Mouse (Mus musculus): ENCODE measurements around the gene Cyp27a1. TPM values are rescaled to one million over a fixed set of nuclear protein-coding genes. Genes with fewer than 3 reads are reported as not detected.

Cyp27a1 gene
- polyA plus RNA-seq, 1 experiment from 2014 or later, result 7.9 TPM

- H3K27ac ChIP-seq, result no peak overlapping the region
- H3K9me3 ChIP-seq, result no peaks in the 10 kb centered on the region
- H3K9ac ChIP-seq, result no peak overlapping the region
- no peaks in the 10 kb centered on the region for H3K36me3 ChIP-seq
- H3K27me3 ChIP-seq (replicated peaks), result peaks cover 16% of the 10 kb centered on the region; the same call in 1 of the 2 replicates
- H3K4me1 ChIP-seq, result peaks cover 4% of the 10 kb centered on the region; the same call in 1 of the 2 replicates
- no peak overlapping the region for H3K4me2 ChIP-seq
- H3K4me3 ChIP-seq (replicated peaks), result no peak overlapping the region
- 77% methylated on average over 8 of the region's 8 CpGs for WGBS
- no peak for ATAC-seq (ENCODE audit: insufficient read depth, low FRiP score, low read depth)
Observed at GRCm38 (mm10) chr1:74752150-74752549, 38.8 kb downstream of the Cyp27a1 start.

DNA sequence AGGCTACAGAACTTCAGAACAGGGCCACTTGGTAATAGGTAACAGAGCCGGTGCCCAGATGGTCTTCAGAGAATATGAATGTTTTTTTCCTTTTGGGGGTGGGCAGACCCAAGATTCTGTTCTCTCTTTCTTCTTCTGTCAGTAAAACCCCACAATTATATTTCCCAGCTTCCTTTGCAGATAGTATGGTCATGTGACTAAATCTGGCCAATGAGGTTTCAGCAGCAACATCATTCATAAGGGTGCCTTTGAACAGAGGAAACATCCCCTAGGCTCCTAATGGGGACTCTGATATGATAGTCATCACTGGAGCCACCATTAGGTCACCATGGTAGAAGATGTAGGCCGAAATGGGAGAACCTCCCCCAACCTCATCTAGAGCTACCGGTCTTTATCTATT, 39.5 kb downstream of the Cyp27a1 start:
- ATAC-seq (ENCODE audit: insufficient read depth, low FRiP score, low read depth), result no peak
- Histone ChIP-seq H3K27ac (no peak overlapping the region), H3K27me3 (replicated peaks) (peaks cover 12% of the 10 kb centered on the region; the same call in 1 of the 2 replicates), H3K9ac (no peak overlapping the region), H3K4me1 (peaks cover 4% of the 10 kb centered on the region; the same call in 1 of the 2 replicates), H3K4me3 (replicated peaks) (no peak overlapping the region), H3K36me3 (no peaks in the 10 kb centered on the region), H3K9me3 (no peaks in the 10 kb centered on the region), H3K4me2 (no peak overlapping the region)
- WGBS, result 94% methylated on average over 3 of the region's 3 CpGs

GRCm38 (mm10) chr1:74753266-74753974, 40.0 kb downstream of the Cyp27a1 start:
- no peak overlapping the region for H3K9ac ChIP-seq
- WGBS, result 81% methylated on average over 8 of the region's 8 CpGs
- H3K27ac ChIP-seq, result no peak overlapping the region
- H3K4me3 ChIP-seq (replicated peaks), result no peak overlapping the region
- H3K36me3 ChIP-seq, result no peaks in the 10 kb centered on the region
- H3K4me2 ChIP-seq, result no peak overlapping the region
- no peak for ATAC-seq (ENCODE audit: insufficient read depth, low FRiP score, low read depth)
- no peaks in the 10 kb centered on the region for H3K9me3 ChIP-seq
- peaks cover 8% of the 10 kb centered on the region; the same call in 1 of the 2 replicates for H3K27me3 ChIP-seq (replicated peaks)
- peaks cover 4% of the 10 kb centered on the region; the same call in 1 of the 2 replicates for H3K4me1 ChIP-seq

DNA sequence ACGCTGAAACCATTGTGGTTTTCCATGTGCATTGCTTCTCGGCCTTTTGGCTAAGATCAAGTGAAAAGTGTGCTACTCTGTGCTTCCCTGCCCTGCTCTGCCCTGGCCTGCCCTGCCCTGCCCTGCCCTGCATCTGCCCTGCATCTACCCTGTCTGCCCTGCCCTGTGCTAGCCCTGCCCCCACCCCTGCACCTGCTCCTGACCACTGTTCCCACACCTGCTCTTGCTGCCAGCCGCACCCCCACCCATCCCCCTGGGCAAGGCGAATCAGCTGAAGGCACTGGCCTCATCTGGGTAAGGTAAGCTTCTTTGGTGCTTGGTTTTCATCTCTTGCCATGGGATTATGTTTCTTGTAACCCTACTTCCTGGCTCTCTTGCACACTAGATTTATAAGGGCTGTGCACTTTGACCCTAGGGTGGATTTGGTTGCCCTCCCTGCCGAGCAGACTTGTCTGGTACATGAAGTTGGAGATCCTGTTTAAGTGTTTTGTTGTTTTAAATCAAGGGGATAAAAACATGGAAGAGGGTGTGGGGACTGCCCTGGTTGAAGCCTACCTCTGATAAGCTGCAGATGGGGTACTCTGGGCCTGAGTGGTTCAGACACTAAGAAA, 40.9 kb downstream of the Cyp27a1 start:
- H3K4me2 ChIP-seq, result no peak overlapping the region
- H3K9ac ChIP-seq, result no peak overlapping the region
- 60% methylated on average over 5 of the region's 5 CpGs for WGBS
- no peaks in the 10 kb centered on the region for H3K36me3 ChIP-seq
- no peaks in the 10 kb centered on the region for H3K9me3 ChIP-seq
- H3K4me3 ChIP-seq (replicated peaks), result no peak overlapping the region
- H3K4me1 ChIP-seq, result peaks cover under 1% of the 10 kb centered on the region; the same call in 1 of the 2 replicates
- H3K27ac ChIP-seq, result no peak overlapping the region
- H3K27me3 ChIP-seq (replicated peaks), result peaks cover under 1% of the 10 kb centered on the region; the same call in 1 of the 2 replicates
- ATAC-seq (ENCODE audit: insufficient read depth, low FRiP score, low read depth), result peak; percentile 70; the same call in 1 of the 2 replicates

- 30% methylated on average over 4 of the region's 4 CpGs for WGBS
- H3K36me3 ChIP-seq, result no peaks in the 10 kb centered on the region
- H3K27me3 ChIP-seq (replicated peaks), result peaks cover 7% of the 10 kb centered on the region; the same call in 1 of the 2 replicates
- H3K4me3 ChIP-seq (replicated peaks), result no peak overlapping the region
- no peak overlapping the region for H3K27ac ChIP-seq
- ATAC-seq (ENCODE audit: insufficient read depth, low FRiP score, low read depth), result no peak
- no peaks in the 10 kb centered on the region for H3K4me1 ChIP-seq
- no peak overlapping the region for H3K9ac ChIP-seq
- no peak overlapping the region for H3K4me2 ChIP-seq
- H3K9me3 ChIP-seq, result no peaks in the 10 kb centered on the region
Observed at GRCm38 (mm10) chr1:74759773-74760172, 46.4 kb downstream of the Cyp27a1 start.

GRCm38 (mm10) chr1:74763081-74763480, 49.7 kb downstream of the Cyp27a1 start:
- H3K27me3 ChIP-seq (replicated peaks), result peaks cover 14% of the 10 kb centered on the region
- no peak overlapping the region for H3K27ac ChIP-seq
- no peaks in the 10 kb centered on the region for H3K36me3 ChIP-seq
- ATAC-seq (ENCODE audit: insufficient read depth, low FRiP score, low read depth), result no peak; the same call in 1 of the 2 replicates
- H3K4me1 ChIP-seq, result no peaks in the 10 kb centered on the region
- H3K4me3 ChIP-seq (replicated peaks), result no peak overlapping the region
- 3% methylated on average over 6 of the region's 6 CpGs for WGBS
- H3K9me3 ChIP-seq, result no peaks in the 10 kb centered on the region
- no peak overlapping the region for H3K4me2 ChIP-seq
- H3K9ac ChIP-seq, result no peak overlapping the region

DNA sequence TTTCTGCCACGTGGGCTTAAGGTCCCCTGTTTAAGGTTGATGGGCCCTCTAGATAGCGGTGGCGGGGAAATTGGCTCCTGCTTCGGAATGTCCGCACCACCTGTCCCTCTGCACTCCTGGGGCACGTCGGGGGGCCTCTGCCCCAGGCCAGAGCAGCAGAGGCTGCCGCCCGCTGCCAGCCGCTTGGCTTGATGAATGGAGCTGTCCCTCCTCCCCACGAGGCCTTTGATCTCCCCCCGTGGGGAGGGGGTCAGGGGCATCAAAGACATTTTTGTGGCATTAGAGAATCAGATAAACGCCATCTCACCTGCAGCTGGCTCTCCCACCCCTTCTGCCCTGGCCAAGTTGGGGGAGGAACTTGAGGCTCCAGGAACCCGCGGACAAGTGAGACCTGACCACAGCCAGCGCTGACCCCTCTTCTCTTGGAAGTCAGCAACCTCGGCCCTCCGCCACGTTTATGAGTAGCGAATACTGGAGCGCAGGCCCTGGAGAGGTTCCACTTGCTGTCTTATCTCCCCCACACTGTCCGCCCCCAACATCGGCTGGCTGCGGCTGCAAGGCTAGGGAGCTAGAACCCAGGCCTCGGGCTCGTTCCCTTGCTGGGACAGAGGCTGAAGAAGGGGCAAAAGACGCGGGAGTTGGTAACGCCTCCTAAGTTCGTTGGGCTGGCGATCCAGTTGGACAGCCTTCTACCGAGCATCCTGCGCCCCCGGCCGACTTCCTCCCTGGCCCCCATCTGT, 57.5 kb downstream of the Cyp27a1 start:
- H3K27me3 ChIP-seq (replicated peaks), result peaks cover 65% of the 10 kb centered on the region
- peaks cover 25% of the 10 kb centered on the region for H3K4me1 ChIP-seq
- no peak for ATAC-seq (ENCODE audit: insufficient read depth, low FRiP score, low read depth)
- H3K27ac ChIP-seq, result no peak overlapping the region
- no peaks in the 10 kb centered on the region for H3K36me3 ChIP-seq
- 2% methylated on average over 35 of the region's 35 CpGs for WGBS
- H3K4me2 ChIP-seq, result peak overlapping the region; percentile 91
- no peak overlapping the region for H3K9ac ChIP-seq
- no peaks in the 10 kb centered on the region for H3K9me3 ChIP-seq
- H3K4me3 ChIP-seq (replicated peaks), result peak overlapping the region; percentile 49

DNA sequence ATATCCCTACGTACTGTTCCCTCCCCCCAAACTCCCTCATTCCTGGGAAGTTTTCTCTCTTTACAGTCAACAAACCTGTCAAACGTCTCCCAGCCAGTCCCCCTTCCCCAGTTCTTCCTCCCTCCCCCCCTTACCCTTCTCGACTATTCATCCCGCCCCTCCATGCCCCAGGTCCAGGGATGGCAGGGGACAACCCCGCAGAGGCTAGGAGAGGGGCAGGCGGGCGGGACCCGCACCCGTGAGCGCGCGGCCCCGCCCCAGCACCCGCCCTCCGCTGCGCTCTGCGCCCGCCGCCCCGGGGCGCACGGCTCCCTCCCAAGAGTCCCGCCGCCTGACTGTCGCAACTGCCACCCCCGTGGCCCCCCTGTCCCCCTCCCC, 58.1 kb downstream of the Cyp27a1 start:
- Histone ChIP-seq H3K27me3 (replicated peaks) (peaks cover 65% of the 10 kb centered on the region), H3K36me3 (no peaks in the 10 kb centered on the region), H3K4me3 (replicated peaks) (peak overlapping the region; percentile 49), H3K9me3 (no peaks in the 10 kb centered on the region), H3K9ac (no peak overlapping the region), H3K4me1 (peaks cover 25% of the 10 kb centered on the region), H3K27ac (no peak overlapping the region), H3K4me2 (peak overlapping the region; percentile 91)
- no peak for ATAC-seq (ENCODE audit: insufficient read depth, low FRiP score, low read depth)
- WGBS, result under 1% methylated on average over 24 of the region's 26 CpGs

GRCm38 (mm10) chr1:74771845-74771930, 58.3 kb downstream of the Cyp27a1 start, which contains the start of gene Wnt6:
TSS of gene Wnt6 (plus strand) at chr1:74771892.
- no peak within 1 kb of the TSS for H3K9ac ChIP-seq
- peaks cover 65% of the 10 kb centered on the region for H3K27me3 ChIP-seq (replicated peaks)
- peaks cover 25% of the 10 kb centered on the region for H3K4me1 ChIP-seq
- no peak within 1 kb of the TSS for H3K27ac ChIP-seq
- 0% methylated on average over 4 of the region's 8 CpGs for WGBS
- ATAC-seq (ENCODE audit: insufficient read depth, low FRiP score, low read depth), result no peak
- H3K4me3 ChIP-seq (replicated peaks), result peak within 1 kb of the TSS; percentile 49
- H3K36me3 ChIP-seq, result no peaks in the 10 kb centered on the region
- peak within 1 kb of the TSS; percentile 91 for H3K4me2 ChIP-seq
- H3K9me3 ChIP-seq, result no peaks in the 10 kb centered on the region

GRCm38 (mm10) chr1:74771931-74772620, 58.7 kb downstream of the Cyp27a1 start:
- H3K4me2 ChIP-seq, result peak overlapping the region; percentile 91
- H3K9ac ChIP-seq, result no peak overlapping the region
- H3K9me3 ChIP-seq, result no peaks in the 10 kb centered on the region
- WGBS, result under 1% methylated on average over 48 of the region's 51 CpGs
- peaks cover 62% of the 10 kb centered on the region for H3K27me3 ChIP-seq (replicated peaks)
- peaks cover 25% of the 10 kb centered on the region for H3K4me1 ChIP-seq
- H3K4me3 ChIP-seq (replicated peaks), result peak overlapping the region; percentile 49
- no peaks in the 10 kb centered on the region for H3K36me3 ChIP-seq
- no peak overlapping the region for H3K27ac ChIP-seq
- no peak for ATAC-seq (ENCODE audit: insufficient read depth, low FRiP score, low read depth)

DNA sequence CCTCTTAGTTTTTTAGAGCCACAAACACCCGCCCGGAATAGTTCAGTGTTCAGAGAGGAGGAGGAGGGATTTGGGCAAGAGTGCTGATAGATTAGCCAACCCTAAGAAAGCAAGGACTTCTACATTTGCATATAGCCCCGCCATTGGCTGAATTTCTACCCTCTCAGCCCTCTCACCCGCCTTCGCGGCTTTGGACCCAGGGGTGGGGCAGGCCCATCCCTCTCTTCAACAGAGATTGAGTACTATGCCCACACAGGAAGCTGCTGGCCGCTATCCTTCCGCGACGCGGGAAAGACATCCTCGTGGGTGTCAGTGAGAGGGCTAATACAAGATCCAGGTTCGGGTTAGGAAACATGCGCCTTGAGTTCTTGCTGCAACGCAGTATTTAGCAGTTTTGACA, 59.8 kb downstream of the Cyp27a1 start:
- H3K27me3 ChIP-seq (replicated peaks), result peaks cover 65% of the 10 kb centered on the region
- no peak overlapping the region for H3K27ac ChIP-seq
- peak overlapping the region; percentile 49 for H3K4me3 ChIP-seq (replicated peaks)
- H3K36me3 ChIP-seq, result no peaks in the 10 kb centered on the region
- no peak overlapping the region for H3K9ac ChIP-seq
- H3K4me2 ChIP-seq, result peak overlapping the region; percentile 91
- peaks cover 25% of the 10 kb centered on the region for H3K4me1 ChIP-seq
- under 1% methylated on average over 15 of the region's 15 CpGs for WGBS
- H3K9me3 ChIP-seq, result no peaks in the 10 kb centered on the region
- ATAC-seq (ENCODE audit: insufficient read depth, low FRiP score, low read depth), result peak; percentile 91

GRCm38 (mm10) chr1:74774062-74774461, 60.7 kb downstream of the Cyp27a1 start:
- H3K4me3 ChIP-seq (replicated peaks), result no peak overlapping the region
- H3K9me3 ChIP-seq, result no peaks in the 10 kb centered on the region
- H3K36me3 ChIP-seq, result no peaks in the 10 kb centered on the region
- H3K27me3 ChIP-seq (replicated peaks), result peaks cover 59% of the 10 kb centered on the region
- no peak overlapping the region for H3K27ac ChIP-seq
- ATAC-seq (ENCODE audit: insufficient read depth, low FRiP score, low read depth), result no peak
- no peak overlapping the region for H3K4me2 ChIP-seq
- H3K4me1 ChIP-seq, result peaks cover 25% of the 10 kb centered on the region
- H3K9ac ChIP-seq, result no peak overlapping the region
- WGBS, result 33% methylated on average over 7 of the region's 7 CpGs
